Mouse (Mus musculus) thymus, adult 2 months (tissue): Measurements from ENCODE around the gene Gal3st2.
"Not testable (repeated sequence)": the region's sequence is repeated elsewhere in the genome, so short reads cannot be mapped to it uniquely, and the experiment has no call there.

Source experiments
- CTCF ChIP-seq: fragments of 200-500 bp; IDR thresholded peaks from 2 replicates; pipeline ENCODE4 v1.5.1; 2012; ENCODE audit warnings: mild to moderate bottlenecking, control low read depth, low read length, moderate library complexity, borderline replicate concordance; ENCODE audit not compliant: control insufficient read depth, poor library complexity, insufficient read depth; ENCODE audit errors: extremely low read depth
- POLR2A ChIP-seq: fragments of 200-500 bp; IDR thresholded peaks from 2 replicates; pipeline ENCODE4 v1.6.1; 2012; ENCODE audit warnings: mild to moderate bottlenecking, low read length, control low read depth, moderate library complexity; ENCODE audit not compliant: control insufficient read depth, poor library complexity, insufficient read depth; ENCODE audit errors: extremely low read depth

GRCm38 (mm10) chr1:93881778-93882177 lies 20.7 kb downstream of the Gal3st2 start:
- TF ChIP-seq CTCF, POLR2A: not testable (repeated sequence)
